Mouse (Mus musculus) CD4-positive, CD25-positive, alpha-beta regulatory T cell, adult 4 months (primary cell): ENCODE results near the gene 2310022B05Rik. TPM values are rescaled to one million over a fixed set of nuclear protein-coding genes. Genes with fewer than 3 reads are reported as not detected.

ENCODE experiments used
- ATAC-seq: one replicate; pipeline ENCODE4 v1.8.0; 2017
- polyA plus RNA-seq, 2 experiments: library from polyadenylated mRNA; unstranded; fragments of 100-300 nt; shearing (Covaris generic); gene quantifications; one replicate each; pipeline ENCODE4 v1.2.1; 2017

The 2310022B05Rik gene
- polyA plus RNA-seq, 2 experiments from 2014 or later = 0.70 to 0.94 TPM

DNA sequence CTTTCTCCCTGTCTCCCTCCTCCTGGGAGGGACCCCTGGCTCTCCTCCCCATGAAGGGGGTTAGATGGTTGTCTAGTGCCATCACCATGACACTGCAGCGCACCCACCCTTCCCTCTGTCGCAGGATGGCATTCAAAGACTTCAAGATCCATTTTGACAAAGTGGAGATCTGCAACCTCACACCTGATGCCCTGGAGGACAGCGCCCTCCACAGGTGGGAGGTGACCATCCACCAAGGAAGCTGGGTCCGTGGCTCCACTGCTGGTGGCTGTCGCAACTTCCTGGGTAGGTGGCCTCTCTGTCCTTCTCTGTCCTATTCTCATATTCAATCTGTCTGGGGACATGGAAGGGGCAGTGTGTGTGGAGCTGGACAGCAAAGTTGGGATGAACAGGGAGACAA is 59.1 kb downstream of the 2310022B05Rik start:
- ATAC-seq = no peak

GRCm38 (mm10) chr8:124589393-124589792 is 73.8 kb downstream of the 2310022B05Rik start:
- no peak for ATAC-seq

DNA sequence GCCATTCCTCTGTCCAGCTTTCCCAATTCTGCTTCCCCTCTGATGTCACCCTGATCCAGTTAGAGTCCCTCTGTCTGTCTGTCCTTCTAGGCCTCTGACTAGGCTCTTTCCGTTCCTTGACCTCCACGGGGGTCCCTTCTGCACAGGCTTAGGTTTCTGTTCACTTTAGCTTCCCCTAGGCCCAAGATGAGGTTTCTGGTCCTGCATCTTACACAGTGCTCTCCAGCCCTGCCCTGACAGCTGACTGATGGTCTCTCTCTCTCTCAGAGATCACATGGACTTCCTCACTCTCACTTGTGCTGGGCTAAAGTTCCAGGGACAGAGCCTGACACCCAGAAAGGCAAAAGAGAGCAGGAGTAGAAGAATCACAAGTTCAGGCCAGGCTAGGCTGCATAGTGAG is 76.6 kb downstream of the 2310022B05Rik start:
- ATAC-seq = no peak

Other genes starting within 250 kb of the 2310022B05Rik start
- gene Pgbd5, start 223.7 kb downstream of the 2310022B05Rik start, polyA plus RNA-seq = not detected
- 10 to 100 TPM; 49.6 to 62.7 TPM for gene Cog2, start 142.6 kb downstream of the 2310022B05Rik start, polyA plus RNA-seq
- gene Agt, start 93.7 kb downstream of the 2310022B05Rik start, polyA plus RNA-seq = not detected
- gene Capn9, start 87.3 kb downstream of the 2310022B05Rik start, polyA plus RNA-seq = not detected
- gene Ttc13, start 58.6 kb upstream of the 2310022B05Rik start, polyA plus RNA-seq = 10 to 100 TPM; 32.1 to 32.6 TPM
- gene Arv1, start 58.8 kb upstream of the 2310022B05Rik start, polyA plus RNA-seq = 10 to 100 TPM; 13.1 to 18.7 TPM
- under 1 TPM; 0.73 to 0.80 TPM for gene Fam89a, start 88.5 kb upstream of the 2310022B05Rik start, polyA plus RNA-seq
- not detected for gene Trim67, start 129.7 kb upstream of the 2310022B05Rik start, polyA plus RNA-seq
- 10 to 100 TPM; 43.0 to 54.7 TPM for gene Gnpat, start 199.7 kb upstream of the 2310022B05Rik start, polyA plus RNA-seq
- gene 2810004N23Rik, start 199.8 kb upstream of the 2310022B05Rik start, polyA plus RNA-seq = 10 to 100 TPM; 30.0 to 43.0 TPM
- gene Exoc8, start 234.3 kb upstream of the 2310022B05Rik start, polyA plus RNA-seq = 1 to 10 TPM; 8.2 to 8.3 TPM
- 1 to 10 TPM; 7.6 to 9.3 TPM for gene Sprtn, start 234.5 kb upstream of the 2310022B05Rik start, polyA plus RNA-seq